Mouse (Mus musculus) midbrain, embryonic 16.5 days (tissue): Measurements from ENCODE around the gene Chst15. TPM values are rescaled to one million over a fixed set of nuclear protein-coding genes. Genes with fewer than 3 reads are reported as not detected.

Experiments used
- ATAC-seq: fragments of 200-750 bp; cut with Nextera tagmentation; 2 replicates; pipeline ENCODE4 v1.8.0; 2017; ENCODE audit warnings: moderate TSS enrichment
- H3K27ac ChIP-seq: fragments of 300-500 bp; sonication (generic); 2 replicates; pipeline ENCODE4 v1.5.1; 2014; ENCODE audit warnings: mild to moderate bottlenecking, low read length, mixed read lengths
- H3K27me3 ChIP-seq: fragments of 300-500 bp; sonication (generic); 2 replicates; pipeline ENCODE4 v1.6.1; 2014; ENCODE audit warnings: low read depth, low read length, mixed read lengths; ENCODE audit not compliant: control insufficient read depth, insufficient read depth
- H3K36me3 ChIP-seq: fragments of 300-500 bp; sonication (generic); 2 replicates; pipeline ENCODE4 v1.6.1; 2014; ENCODE audit warnings: mild to moderate bottlenecking, low read length, moderate library complexity, mixed read lengths; ENCODE audit not compliant: control insufficient read depth, insufficient read depth
- H3K4me1 ChIP-seq: fragments of 300-500 bp; sonication (generic); 2 replicates; pipeline ENCODE4 v1.6.1; 2014; ENCODE audit warnings: mild to moderate bottlenecking, low read length, mixed read lengths; ENCODE audit not compliant: control insufficient read depth, insufficient read depth
- H3K4me2 ChIP-seq: fragments of 300-500 bp; sonication (generic); 2 replicates; pipeline ENCODE4 v1.6.1; 2014; ENCODE audit warnings: mild to moderate bottlenecking, low read length, mixed read lengths
- H3K4me3 ChIP-seq: fragments of 300-500 bp; sonication (generic); 2 replicates; pipeline ENCODE4 v1.5.1; 2014; ENCODE audit warnings: low read depth, mild to moderate bottlenecking, low read length, moderate library complexity, mixed read lengths
- H3K9ac ChIP-seq: fragments of 300-500 bp; sonication (generic); 2 replicates; pipeline ENCODE4 v1.6.1; 2014; ENCODE audit warnings: low read depth, low read length, mixed read lengths
- H3K9me3 ChIP-seq: fragments of 300-500 bp; sonication (generic); replicated peaks from 2 replicates; pipeline ENCODE4 v1.6.1; 2014; ENCODE audit warnings: mild to moderate bottlenecking, low read length, mixed read lengths; ENCODE audit not compliant: control insufficient read depth, poor library complexity, severe bottlenecking
- WGBS: fragments of 180-500 bp; shearing (Covaris S2); extraction: QIAGEN DNeasy Blood & Tissue Kit; methylation state at CpG from one replicate; pipeline ENCODE4 v1.1.7; 2014; 5-methylcytosine and 5-hydroxymethylcytosine counted together
- polyA plus RNA-seq: library from polyadenylated mRNA; unstranded; fragments of >200 nt; fragmentation: Nextera tagmentation; extraction: Ambion mirVana; gene quantifications from 2 replicates; pipeline ENCODE4 v1.2.1, GENCODE M21; 2015

Chst15 gene
- polyA plus RNA-seq, 1 experiment from 2014 or later, result 12.6 TPM

DNA sequence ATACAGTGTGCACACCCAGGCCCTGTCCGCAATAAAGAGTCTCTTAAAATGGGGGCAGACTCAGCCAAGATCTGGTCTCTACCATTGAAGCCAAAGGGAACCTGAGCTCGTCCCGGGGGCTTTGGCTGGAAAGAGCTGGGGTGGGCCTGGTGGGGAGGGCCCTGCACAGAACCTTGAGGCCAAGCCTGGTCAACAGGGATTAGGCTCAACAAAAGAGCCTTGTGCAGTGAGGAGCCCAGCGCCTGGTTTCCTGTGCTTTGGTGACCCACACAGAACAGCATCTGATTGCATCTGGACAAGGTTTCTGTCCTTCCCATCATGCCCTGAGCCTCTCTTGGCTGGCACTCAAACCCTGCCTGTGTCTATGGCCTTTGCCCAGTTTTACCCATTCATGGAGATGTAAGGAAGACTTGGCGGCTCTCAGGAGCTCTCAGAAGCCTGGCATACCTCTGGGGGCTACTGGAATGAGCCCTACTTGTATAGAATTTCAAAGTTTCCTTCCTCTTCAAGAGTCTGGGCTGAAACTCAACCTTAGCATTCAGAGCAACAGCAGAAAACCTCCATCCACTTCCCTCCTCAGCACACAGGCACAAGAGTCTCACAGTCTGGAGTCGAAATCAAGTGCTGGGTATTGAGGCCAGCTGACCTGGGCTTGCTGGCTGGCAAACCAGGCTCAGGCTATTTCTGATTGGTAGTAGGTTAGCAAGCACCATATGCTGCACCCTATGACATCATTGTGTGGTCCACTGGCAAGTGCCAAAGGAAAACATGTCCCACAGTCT, 104.9 kb downstream of the Chst15 start:
- no peaks in the 10 kb centered on the region; the same call in 1 of the 2 replicates for H3K27me3 ChIP-seq
- H3K4me2 ChIP-seq, result no peak overlapping the region
- no peaks in the 10 kb centered on the region for H3K9me3 ChIP-seq
- H3K4me3 ChIP-seq, result no peak overlapping the region
- ATAC-seq, result peak; percentile 63
- 72% methylated on average over 6 of the region's 6 CpGs for WGBS
- H3K9ac ChIP-seq, result no peak overlapping the region
- H3K36me3 ChIP-seq, result no peaks in the 10 kb centered on the region
- H3K27ac ChIP-seq, result no peak overlapping the region
- peaks cover 13% of the 10 kb centered on the region for H3K4me1 ChIP-seq

DNA sequence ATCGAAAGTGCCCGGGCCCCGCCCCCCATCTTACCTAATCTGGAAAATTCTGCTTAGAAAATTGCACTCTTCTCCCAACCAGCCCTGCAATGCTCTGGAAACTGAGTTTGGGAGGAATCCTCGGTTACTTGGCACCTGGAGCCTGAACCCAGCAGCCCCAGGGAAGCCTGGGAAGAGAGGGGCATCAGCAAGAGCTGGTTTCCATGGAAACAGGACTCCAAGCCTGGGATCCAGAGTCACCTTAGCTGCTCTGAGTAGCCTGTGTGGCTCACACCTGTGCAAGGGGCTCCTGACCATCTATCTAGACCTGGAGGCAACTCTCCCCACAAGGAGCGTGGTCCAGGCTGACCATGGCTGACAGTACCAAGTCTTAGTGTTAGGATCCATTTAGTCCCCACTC, 106.4 kb downstream of the Chst15 start:
- Histone ChIP-seq H3K9ac (no peak overlapping the region), H3K9me3 (no peaks in the 10 kb centered on the region), H3K27ac (no peak overlapping the region), H3K4me2 (no peak overlapping the region), H3K4me3 (no peak overlapping the region), H3K4me1 (peaks cover 13% of the 10 kb centered on the region), H3K36me3 (no peaks in the 10 kb centered on the region), H3K27me3 (no peaks in the 10 kb centered on the region; the same call in 1 of the 2 replicates)
- ATAC-seq, result no peak
- 83% methylated on average over 5 of the region's 5 CpGs for WGBS

DNA sequence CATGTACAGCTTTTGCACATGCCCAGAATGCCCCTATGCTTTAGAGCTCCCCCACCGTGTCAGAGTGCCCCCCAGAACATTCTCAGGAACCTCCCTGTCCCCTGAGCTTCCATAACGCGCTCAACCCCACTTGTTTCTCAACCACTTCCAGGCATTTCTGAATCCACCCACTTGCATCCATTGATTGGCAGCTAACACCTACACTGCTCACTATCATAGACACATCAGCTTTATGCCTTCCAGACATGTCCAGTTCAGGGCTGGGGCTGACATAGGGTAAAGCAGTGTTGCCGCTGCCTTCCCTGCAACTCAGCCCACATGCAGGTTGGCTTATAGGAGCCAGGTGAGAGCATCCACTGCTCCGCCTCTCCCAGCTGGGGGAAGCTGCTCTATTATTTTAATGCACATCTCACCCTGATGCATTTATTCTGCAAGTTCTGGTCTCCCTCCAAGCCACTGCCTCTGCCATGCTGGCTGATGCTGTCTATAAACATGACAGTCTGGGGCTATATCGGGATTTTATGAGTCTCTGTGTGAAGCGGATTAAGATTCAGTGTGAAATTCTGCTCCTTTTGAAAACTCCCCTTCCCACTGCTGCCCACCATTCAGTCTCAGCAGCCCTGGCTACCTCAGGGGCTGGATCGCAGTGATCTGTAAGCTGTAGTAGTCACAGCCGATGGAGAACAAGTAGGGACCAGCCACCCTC, 107.9 kb downstream of the Chst15 start:
- ATAC-seq, result no peak
- peaks cover 13% of the 10 kb centered on the region for H3K4me1 ChIP-seq
- H3K9ac ChIP-seq, result peak overlapping the region; percentile 27; the same call in 1 of the 2 replicates
- no peaks in the 10 kb centered on the region for H3K36me3 ChIP-seq
- H3K4me2 ChIP-seq, result no peak overlapping the region
- no peaks in the 10 kb centered on the region for H3K9me3 ChIP-seq
- whole genome bisulfite sequencing, result 72% methylated on average over 9 of the region's 9 CpGs
- no peak overlapping the region for H3K27ac ChIP-seq
- no peak overlapping the region for H3K4me3 ChIP-seq
- H3K27me3 ChIP-seq, result no peaks in the 10 kb centered on the region

- no peak overlapping the region for H3K4me2 ChIP-seq
- peaks cover 1% of the 10 kb centered on the region; the same call in 1 of the 2 replicates for H3K4me1 ChIP-seq
- no peak overlapping the region for H3K27ac ChIP-seq
- H3K36me3 ChIP-seq, result no peaks in the 10 kb centered on the region
- no peak for ATAC-seq
- H3K27me3 ChIP-seq, result no peaks in the 10 kb centered on the region
- no peaks in the 10 kb centered on the region for H3K9me3 ChIP-seq
- no peak overlapping the region for H3K9ac ChIP-seq
- H3K4me3 ChIP-seq, result no peak overlapping the region
- 63% methylated on average over 1 of the region's 1 CpGs for WGBS
Measured at GRCm38 (mm10) chr7:132204073-132204612, 112.9 kb downstream of the Chst15 start.

DNA sequence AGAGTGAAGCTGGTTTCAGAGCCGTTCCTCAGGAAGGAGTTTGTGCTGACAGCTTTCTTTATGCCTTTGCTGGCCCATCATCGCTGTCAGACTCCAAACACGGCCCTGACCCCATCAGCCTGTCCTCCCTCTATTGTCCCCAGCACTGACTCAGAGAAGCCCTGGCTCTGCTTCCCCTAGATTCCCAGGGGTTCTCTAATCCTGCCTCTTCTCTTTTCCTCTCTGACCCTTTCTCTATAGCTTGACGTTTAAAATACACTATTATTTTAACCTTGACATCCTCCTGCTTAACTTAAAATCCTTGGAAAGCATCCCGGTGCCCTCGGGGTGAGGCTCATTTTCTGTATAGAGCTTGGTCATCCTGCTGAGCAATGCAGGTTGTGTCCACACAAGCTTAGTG, 117.3 kb downstream of the Chst15 start:
- WGBS, result 22% methylated on average over 6 of the region's 6 CpGs
- no peak for ATAC-seq
- Histone ChIP-seq H3K27ac (no peak overlapping the region), H3K4me2 (no peak overlapping the region), H3K27me3 (no peaks in the 10 kb centered on the region), H3K9ac (no peak overlapping the region), H3K9me3 (no peaks in the 10 kb centered on the region), H3K36me3 (no peaks in the 10 kb centered on the region), H3K4me1 (no peaks in the 10 kb centered on the region), H3K4me3 (no peak overlapping the region)

DNA sequence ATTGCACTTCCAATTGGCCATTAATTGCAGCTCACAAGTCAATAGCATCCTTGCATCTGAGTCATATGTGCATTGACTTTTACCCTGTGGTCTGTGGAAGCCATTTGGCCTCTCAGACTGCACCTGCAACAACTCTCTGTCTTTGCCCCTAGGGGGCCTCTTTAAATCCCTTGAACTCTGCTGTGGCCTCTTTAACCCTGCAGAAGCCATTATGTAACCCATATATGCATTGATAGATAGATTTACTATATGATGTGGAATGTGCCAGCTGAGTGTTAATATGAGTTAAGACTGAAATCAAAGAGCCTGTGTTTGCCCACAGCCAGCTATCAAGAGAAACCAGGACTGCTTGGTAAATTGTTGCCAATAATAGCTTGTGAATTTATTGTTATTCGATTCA, 118.2 kb downstream of the Chst15 start:
- Histone ChIP-seq H3K9ac (no peak overlapping the region), H3K9me3 (no peaks in the 10 kb centered on the region), H3K4me3 (no peak overlapping the region), H3K36me3 (no peaks in the 10 kb centered on the region), H3K27ac (no peak overlapping the region), H3K27me3 (no peaks in the 10 kb centered on the region), H3K4me1 (no peaks in the 10 kb centered on the region), H3K4me2 (no peak overlapping the region)
- no peak for ATAC-seq
- WGBS, result 95% methylated on average over 1 of the region's 1 CpGs

DNA sequence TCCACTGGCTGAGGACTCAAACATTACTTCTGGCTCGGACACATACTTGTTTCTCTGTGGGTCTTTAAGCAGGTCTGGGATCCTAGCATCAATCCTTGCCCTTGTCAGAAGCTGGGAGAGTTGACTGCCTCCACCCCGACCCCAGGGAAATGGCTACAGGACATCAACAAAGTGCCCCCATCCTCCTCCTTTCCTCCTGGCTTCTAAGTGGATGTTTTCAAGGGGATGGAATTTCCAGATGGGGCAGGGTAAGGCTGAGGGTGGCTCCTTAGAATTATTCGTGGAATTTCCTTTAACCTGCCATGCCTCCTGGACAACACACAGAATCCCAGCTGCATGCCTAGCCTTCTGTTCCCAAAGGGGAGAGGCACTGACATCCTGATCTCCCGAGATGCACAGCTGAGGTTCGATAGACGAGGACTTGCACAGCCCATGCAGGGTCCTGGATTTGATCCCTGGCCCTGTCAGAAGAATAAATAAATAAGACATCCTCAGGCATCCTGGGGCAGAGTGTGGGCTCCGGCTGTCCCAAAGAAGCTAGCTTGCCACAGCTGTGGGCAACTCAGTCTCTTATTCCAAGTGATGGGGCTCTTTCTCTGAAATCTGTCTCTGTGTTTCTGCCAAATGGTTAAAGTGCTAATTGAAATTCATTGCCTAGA, 119.1 kb downstream of the Chst15 start:
- H3K36me3 ChIP-seq, result no peaks in the 10 kb centered on the region
- no peaks in the 10 kb centered on the region for H3K9me3 ChIP-seq
- no peaks in the 10 kb centered on the region for H3K4me1 ChIP-seq
- H3K9ac ChIP-seq, result no peak overlapping the region
- no peak overlapping the region for H3K4me3 ChIP-seq
- H3K4me2 ChIP-seq, result no peak overlapping the region
- no peak overlapping the region for H3K27ac ChIP-seq
- ATAC-seq, result no peak
- no peaks in the 10 kb centered on the region for H3K27me3 ChIP-seq
- 63% methylated on average over 7 of the region's 7 CpGs for WGBS

- H3K4me1 ChIP-seq, result no peaks in the 10 kb centered on the region
- H3K9ac ChIP-seq, result no peak overlapping the region
- WGBS, result 91% methylated on average over 1 of the region's 1 CpGs
- H3K4me2 ChIP-seq, result no peak overlapping the region
- ATAC-seq, result no peak
- no peaks in the 10 kb centered on the region for H3K27me3 ChIP-seq
- H3K36me3 ChIP-seq, result no peaks in the 10 kb centered on the region
- no peaks in the 10 kb centered on the region for H3K9me3 ChIP-seq
- H3K4me3 ChIP-seq, result no peak overlapping the region
- no peak overlapping the region for H3K27ac ChIP-seq
Measured at GRCm38 (mm10) chr7:132196581-132196980, 120.4 kb downstream of the Chst15 start.
